Mouse (Mus musculus): ENCODE data around the gene Nme7.

DNA sequence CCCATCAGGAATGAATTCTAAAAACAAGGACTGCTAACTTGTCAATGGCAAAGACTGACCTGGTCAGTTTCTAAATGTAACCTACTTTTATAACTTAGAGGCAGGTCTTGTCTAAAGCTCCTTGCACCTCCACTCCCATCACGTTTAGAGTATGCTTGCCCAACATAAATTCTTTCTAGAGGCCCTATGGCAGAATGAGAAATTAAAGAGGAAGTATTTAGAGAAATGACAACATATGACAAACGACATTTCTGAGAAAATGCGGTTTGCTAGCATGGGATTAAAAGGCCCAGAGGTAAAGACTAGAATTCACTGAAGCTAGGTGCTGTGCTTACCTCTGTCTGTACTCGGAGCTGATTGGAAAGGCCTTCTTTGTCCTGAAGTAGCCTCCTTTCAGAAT, 2.0 kb upstream of the Nme7 start:
- TF ChIP-seq GATA1 (IDR thresholded peaks at IDR 0.05; ENCODE audit: borderline replicate concordance, low read length) (no peak), FLI1 (IDR thresholded peaks at IDR 0.05; ENCODE audit: low read length) (no peak)
